Mouse (Mus musculus) granulocyte monocyte progenitor cell, adult 5-6 weeks (primary cell): ENCODE data around the gene Mex3d. TPM values are rescaled to one million over a fixed set of nuclear protein-coding genes. Genes with fewer than 3 reads are reported as not detected.

Source experiments
- ATAC-seq: replicated peaks from 2 replicates; pipeline ENCODE4 v1.8.0; 2016; ENCODE audit warnings: mild to moderate bottlenecking, moderate TSS enrichment, inconsistent platforms; ENCODE audit not compliant: poor library complexity, severe bottlenecking
- total RNA-seq, 2 experiments: library from RNA; stranded (forward) in 1 of 2; stranded (reverse) in 1 of 2; fragments of 200-712, 200-1000 nt in 1 of 2; fragments of >200 nt in 1 of 2; fragmentation: Nextera tagmentation in 1 of 2; gene quantifications; 2 replicates each; pipeline ENCODE4 v1.2.3; 2014 to 2017

The Mex3d gene
- 0.67 and 3.6 TPM in 2 replicates for total RNA-seq (2014; fragmentation: Nextera tagmentation)
- 2.1 and 2.2 TPM in 2 replicates for total RNA-seq (2017)

DNA sequence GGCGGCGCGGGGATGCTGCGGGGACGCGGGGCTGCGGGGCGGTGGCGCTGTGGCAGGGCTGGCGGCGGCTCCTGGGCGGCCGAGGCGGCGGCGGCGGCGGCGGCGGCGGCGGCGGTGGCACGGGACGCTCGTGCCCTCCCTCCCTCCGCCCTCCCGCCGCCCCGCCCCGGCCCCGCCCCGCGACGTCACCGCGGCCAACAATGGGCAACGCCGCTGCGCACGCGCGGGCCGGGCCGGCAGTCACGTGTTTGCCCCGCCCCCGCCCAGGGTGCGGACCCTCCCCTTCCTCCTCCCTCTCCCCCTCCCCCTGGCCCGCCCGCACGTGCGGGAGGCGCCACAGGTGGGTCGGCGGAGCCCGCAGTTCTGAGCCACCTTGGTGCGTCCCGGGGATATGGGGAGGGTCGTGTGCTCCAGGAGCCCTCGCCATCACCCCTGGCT is at the start of gene Mex3d:
TSS of gene Mex3d (minus strand) at position 138 of the 438 bp plus-strand sequence.
- ATAC-seq = peak; percentile 45

DNA sequence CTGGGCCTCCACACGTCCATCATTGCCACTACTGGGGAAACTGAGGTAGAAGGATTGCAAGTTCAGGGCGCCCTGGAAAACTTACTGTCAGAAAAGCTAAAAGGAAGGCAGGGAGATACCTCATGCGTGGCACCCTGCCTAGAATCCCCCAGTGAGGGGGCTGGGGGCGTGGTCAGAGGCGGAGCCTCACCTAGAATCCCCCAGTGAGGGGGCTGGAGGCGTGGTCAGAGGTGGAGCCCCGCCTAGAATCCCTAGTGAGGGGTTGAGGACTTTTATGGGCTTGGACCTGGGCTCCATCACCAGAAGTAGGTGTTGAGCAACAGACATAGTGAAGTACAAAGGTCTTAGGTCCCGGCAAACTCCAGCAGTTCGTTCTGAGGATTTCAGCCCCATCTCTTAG is 48.8 kb upstream of the Mex3d start:
- no peak for ATAC-seq

DNA sequence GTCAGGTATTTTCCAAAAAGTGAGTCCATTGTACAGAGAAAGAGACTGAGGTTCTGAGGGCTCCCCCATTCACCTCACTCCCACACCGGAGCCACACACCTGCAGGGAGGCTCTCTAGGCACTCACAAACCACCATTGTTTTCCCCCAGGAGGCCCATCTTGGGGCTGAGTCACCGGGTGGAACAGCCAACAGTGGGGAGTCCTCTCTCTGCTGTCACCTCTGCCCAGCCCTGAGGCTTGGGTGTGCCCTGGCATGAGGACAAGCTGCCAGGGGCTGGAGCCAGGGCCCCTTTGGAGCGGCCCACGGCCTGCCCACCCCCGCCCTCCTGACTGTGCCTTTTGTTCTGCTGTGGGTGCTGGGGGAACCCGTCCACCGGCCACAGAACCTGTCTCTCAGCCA is 48.3 kb upstream of the Mex3d start:
- ATAC-seq = no peak

DNA sequence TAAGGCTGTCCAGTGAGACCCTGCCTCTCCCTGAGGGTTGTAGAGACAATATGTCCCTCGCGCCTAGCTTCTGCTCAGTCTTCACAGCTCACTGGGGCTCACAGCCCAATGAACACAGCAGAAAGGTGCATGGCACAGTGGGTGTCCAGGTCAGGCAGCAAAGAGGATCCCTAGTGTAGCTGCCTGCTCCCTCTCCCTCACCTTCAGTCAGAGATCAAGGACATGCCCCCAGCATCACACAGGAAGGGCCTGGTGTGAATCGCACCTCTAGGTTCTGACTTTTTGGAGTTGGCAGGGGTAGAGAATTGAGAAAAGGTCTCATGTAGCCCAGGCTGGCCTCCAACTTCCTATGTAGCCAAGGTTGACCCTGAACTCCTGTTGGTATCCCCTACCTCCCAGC is 47.4 kb upstream of the Mex3d start:
- no peak for ATAC-seq

DNA sequence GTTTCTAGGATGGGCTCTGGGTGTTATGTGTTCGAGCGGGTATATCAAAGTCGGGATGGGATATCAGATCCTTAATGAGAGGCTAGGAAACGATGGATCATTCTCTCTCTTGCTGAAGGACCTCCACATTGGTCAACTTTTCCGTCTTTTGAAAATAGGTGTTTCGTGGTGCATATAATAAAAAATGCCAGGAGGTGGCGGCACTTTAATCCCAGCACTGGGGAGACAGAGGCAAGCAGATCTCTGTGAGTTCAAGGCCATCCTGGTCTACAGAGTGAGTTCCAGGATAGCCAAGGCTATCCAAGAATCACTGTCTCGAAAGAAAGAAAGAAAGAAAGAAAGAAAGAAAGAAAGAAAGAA is 46.8 kb upstream of the Mex3d start:
- ATAC-seq = peak; percentile 15; the same call in 1 of the 2 replicates

DNA sequence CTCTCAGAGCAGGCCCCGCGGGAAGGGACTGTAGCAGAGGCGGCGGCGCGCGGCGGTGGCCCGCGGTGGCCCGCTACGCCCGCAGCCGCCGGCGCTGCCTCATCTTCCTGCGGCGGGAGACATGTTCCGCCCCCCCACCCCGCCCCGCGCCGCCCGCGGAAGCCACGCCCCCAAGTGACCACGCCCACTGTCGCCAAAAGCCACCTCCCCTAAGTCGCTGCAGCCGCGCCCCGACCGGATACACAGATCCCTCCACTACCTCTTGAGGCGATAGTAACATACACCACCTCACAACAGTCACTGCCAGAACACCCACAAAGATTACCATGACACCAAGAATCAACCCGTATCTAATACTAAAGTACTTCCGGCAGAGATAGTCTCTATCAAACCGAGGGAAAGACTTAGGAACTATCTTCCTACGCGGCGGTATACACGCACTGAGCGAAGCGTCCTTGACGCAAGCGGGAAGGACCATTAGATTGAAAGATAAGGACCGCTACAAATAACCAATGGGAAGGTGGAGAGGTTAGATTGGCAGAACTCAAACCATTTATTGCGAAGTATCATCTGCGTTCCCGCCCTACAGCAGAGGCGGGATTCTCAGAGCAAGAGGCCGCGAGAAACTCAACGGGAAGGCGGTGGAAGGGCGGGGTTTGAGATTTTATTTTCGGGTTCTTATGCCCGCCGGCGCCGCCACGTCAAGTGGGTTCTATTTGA is 46.2 kb upstream of the Mex3d start, which contains the start of gene Tcf3:
TSS of gene Tcf3 (minus strand) at position 135 of the 720 bp plus-strand sequence.
- ATAC-seq = peak; percentile 89

DNA sequence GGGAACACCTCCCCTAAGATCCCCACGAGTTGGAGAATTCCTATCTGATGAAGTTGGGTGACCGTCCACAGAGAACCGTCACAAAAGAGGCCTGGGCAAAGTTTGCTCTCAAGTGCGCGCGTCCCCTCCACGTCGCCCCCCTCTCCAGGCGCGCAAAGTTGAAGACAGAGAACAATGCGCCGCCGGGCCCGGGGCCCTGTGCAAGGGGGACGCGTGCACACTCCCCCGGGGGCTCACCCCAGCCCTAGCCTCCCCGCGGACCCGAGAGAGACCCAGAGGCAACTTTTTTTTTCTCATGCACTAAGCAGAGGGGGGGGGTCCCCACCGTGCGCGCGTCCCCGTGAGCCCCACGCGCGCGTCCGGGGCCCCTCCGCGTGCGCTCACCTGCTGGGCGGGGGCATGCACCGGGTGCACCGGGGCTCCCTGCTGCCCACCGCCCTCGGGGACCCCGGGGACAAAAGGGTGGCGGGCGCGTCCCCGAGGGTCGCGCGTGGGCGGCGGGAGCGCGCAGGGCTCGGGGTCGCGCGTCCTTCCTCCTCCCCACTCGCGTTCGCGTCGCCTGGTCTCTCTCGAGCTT is 45.6 kb upstream of the Mex3d start:
- no peak for ATAC-seq

DNA sequence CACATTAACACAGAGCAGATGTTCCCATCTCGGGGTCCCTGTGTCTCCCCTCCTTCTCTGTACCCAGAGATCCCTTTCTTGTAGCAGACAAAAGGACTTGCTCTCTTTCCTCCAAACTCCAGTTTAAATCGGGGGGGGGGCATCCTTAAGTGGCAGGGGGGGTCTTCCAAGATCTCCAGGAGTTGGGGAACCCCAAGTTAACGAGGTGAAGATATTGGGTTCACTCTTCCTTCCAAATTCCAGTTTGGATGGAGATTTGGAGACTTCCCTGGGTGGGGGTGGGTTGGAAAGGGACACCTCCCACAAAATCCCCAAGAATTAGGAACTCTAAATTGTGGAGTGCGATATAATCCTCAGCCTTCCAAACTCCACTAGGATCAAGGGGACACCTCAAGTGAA is 44.9 kb upstream of the Mex3d start:
- no peak for ATAC-seq

DNA sequence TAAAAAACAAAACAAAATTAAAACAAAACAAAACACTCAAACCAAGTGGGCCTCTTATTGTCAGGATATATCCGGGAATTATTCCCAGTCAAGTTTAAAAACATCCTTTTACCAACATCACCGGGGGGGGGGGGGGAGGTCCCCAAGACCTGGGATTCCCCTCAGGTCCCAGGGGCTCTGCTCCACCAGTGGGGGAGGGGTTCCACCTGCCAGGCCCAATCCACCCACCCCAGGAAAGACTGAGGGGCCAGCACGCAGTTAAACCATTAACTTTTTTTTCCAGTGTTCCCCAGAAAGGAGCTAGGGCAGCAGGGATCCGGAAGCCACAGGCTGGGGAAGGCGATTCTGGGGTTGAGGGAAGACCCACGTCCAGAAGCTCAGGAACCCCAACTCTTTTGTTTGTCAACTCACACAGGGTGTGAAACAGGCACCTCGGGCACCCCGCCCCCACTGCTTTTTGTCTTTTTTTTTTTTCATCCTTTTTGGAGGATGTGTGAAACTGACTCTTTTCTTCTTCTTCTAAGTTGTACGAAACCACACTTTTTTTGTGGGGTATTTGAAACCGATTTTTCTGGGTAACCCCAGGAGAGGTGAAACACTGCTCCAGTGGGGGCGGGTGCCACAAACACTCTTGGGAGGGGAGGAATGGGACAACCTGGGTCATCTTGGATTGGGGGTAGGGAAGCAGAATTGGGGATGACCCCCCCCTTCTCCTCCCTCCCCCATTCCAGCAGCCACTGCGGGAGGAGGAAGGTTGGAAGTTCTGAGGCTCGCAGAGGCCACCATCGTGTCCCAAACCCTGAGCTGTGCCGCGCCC is 44.3 kb upstream of the Mex3d start:
- no peak for ATAC-seq

DNA sequence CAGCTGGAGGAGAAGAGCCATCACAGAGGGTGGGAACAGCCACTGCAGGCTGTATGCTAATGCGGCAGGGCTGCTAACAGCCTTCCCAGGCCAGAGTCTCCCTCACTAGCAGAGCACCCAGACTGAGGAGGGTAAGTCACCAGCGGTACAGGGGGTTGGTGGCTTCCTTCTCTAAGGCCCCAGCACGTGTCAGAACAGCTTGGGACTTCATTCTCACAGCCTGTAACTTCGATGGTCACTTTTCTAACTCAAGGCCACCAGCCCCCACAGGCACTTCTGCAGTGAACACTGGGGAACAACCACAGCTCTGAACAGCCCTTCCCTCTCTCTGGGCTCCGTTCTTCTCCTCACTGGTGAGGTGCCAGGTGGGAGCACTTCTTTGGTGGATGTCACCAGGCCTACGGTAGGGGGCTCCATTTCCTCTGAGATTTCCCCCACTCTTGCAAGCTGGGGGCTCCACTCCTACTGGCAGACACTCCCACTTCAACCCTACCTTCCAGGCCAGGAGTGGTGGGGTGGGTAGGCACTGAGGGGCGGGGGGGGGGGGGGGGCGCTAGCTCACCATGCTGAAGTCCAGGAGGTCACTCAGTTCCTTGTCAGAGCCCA is 43.0 kb upstream of the Mex3d start:
- no peak for ATAC-seq

DNA sequence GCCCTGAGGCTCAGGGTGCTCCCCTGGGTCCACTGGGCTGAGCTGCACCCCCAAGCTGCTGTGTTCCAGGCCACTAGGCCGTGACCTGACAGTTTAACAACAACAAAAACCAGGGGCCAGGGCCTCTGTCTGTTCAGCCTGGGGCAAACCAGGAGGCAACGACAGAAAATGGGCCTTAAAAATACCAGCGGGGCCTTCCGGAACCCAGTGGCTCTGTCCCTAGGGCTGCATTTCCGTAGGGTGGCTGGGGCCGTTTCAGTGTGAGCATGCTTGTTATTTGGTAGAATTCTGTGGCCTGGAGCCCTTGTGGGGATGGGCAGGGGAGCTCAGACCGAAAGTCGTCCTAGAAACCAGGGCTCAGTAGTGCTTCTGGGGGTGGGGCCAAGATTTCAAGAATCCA is 42.3 kb upstream of the Mex3d start:
- ATAC-seq = no peak

DNA sequence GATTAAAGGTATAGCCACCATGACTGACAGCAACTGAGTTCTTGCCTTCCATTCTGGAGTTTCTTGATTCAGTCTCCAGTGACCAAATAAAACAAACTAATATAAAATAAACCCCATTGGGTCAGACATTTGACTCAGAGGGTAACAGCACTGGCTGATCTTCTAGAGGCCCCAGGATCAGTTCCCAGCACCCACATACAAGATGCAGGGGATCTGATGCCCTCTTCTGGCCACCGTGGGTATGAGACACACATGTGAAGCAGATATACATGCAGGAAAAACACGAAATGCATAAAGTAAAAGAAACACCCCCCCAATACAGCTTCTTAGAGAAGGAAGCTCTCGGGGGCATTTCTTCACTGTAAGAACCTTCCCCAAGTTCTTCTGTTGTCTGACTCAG is 37.6 kb upstream of the Mex3d start:
- ATAC-seq = no peak

DNA sequence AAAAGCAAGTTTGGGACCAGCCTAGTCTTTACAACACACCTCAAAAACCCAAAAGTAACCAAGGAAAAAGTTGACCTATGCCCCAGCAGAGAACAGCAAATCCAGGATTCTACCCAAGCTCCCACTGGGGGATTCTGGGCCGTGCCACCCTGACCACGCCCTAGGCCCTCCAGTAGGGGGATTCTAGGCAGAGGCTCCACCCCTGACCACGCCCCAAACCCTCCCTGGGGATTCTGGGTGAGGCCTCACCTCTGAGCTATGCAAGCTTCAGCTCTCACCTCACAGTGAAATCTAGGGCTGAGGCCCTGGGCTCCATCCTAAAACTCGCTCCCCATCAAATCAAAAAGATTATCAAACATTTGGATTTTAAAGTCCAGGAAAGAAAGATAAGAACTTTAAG is 36.1 kb upstream of the Mex3d start:
- no peak; the same call in 1 of the 2 replicates for ATAC-seq

DNA sequence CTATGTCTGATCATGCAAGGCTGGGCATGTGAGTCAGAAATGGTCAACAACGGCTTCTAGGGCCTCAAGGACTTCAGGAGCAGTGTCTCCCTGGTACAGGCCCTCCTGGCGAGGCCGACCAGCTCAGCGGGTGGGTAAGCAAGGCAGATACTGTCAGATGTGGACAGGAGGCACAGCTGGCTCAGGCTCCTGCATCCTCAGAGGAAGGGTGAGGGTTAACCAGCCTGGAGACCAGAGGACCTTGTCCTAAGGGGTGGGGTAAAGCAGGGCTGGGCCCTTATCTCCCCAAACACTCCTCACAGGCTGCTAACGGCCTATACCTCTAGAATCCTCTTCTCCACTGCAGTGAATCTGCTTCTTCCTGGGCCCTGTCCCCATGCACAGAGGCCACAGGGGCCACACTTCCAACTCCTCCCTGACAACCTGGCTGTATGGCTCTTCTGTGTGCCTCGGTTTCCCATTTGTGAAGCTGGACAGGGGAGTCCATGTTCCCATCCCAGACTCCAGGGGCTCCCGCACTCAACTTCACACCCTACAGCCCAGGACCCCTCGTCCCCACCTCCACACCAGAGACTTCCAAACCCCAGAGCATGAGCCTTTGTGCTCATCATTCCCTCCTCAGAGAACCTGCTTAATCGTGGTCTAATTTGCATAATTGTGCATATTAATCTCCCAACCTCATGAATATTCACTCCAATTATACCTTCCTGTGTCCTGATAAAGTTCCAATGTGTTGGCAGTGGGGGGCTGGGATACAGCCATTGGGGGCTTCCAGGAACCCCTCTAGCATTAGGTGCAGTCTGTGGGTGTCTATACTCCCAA is 34.4 kb upstream of the Mex3d start:
- ATAC-seq = no peak

DNA sequence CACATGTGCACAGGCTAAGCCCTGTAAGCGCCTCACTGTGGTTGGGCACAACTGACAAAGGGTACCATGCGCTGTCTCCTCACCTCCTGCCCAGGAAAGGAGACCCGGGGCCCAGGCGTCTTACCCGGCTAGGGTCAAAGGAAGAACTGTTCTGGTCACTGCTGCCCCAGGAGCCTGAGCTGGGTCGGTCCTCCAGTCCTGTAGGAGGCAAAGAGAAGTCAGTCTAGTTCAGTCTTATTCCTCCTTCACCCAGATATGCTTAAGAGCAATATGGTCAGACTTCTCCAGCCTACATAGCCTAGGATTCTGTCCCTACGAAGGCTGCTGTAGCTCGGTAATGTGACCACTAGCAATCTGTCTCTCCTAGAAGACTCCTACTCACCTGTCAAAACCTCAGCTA is 33.7 kb upstream of the Mex3d start:
- no peak for ATAC-seq

DNA sequence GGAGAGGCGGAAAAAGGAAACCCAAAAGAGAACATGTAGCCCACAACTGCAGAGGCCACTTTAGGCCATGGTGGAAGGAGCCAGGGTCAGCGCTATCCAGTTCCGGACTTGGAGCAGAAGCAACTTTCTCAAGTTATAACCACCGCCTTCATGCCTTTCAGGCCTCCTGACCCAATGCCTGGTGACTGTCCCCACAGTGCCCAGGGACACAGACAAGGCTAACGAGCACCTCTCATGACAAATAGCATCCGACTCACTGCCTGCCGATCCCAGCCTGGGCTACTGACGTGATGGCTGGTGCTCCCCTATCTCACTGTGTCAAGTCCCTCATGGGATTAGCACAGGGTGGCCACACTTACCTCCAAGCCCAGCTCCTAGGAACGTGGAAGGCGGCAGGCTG is 33.3 kb upstream of the Mex3d start:
- no peak for ATAC-seq

DNA sequence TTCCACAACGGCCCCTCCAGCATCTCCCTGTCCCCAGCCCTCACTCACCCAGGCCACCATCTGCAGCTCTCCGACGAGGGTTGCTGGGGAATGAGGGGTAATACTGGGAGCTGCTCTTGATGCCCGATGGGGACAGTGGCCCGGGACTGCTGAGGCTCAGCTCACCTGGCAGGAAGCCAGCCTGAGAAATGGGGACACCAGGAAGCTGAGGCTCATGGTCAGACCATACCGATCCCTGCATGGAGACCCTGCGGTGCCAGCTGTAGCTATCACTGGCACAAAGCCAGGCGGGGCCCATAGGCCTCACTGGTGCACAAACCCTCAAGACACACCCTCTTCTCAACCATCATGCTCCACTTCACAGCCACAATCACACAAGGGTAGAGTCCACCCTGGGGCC is 32.0 kb upstream of the Mex3d start:
- ATAC-seq = no peak

DNA sequence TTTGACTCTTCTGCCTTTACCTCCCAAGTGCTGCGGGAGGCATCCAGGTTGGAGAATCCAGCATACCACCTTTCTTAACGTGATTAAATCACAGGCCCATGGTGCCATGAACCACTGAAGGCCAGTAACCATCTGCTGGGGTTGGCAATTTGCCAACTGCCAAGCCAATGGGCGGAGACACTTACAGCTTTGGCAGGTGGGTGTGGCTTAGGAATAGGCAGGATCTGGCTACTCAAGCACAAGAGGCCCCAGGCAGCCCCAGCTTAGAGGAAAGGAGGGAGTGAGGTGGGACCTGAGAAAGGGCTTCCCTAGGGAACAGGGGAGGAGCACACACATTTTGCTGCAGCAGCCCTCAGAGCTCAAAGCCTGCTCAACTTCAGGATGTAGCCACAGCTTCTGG is 30.9 kb upstream of the Mex3d start:
- ATAC-seq = no peak

DNA sequence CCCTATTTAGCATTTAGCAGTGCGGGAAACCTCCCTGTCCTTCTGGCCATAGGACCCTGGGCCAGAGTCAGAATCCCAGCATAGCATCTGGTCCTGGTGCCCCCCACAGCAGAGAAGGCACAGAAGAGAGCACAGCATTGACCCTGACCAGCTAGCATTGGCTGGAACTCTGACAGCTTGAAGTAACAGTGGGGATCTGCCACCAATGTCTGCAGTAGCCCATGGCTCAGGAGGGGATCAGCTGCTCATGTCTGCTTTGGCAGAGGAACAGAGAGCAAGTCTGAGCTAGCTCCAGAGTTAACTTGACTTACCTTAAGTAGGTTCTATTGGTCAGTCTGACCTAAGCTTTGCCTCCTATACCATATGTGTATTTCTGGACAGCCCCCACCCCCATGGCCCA is 30.4 kb upstream of the Mex3d start:
- no peak for ATAC-seq

DNA sequence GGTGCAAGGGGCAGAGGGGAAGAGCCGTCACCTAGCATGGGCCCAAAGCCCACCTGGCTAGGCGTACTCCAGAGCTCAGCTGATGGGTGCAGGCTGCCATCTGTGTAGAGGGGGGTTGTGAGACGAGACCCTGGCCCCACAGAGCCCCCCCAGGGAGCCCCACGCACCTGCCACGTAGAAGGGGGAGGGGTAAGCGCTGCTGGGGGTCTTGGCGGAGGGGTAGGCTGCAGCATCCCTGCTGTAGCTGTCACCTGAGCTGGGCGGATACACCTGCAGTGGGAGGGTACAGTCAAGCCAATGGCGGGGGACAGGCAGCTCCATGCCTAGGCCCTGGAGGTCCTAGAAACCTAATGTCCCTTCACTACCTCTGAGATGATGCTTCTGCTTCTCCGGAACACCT is 29.9 kb upstream of the Mex3d start:
- no peak for ATAC-seq
